Mouse (Mus musculus): ENCODE measurements around the gene Thy1.

Thy1 gene

DNA sequence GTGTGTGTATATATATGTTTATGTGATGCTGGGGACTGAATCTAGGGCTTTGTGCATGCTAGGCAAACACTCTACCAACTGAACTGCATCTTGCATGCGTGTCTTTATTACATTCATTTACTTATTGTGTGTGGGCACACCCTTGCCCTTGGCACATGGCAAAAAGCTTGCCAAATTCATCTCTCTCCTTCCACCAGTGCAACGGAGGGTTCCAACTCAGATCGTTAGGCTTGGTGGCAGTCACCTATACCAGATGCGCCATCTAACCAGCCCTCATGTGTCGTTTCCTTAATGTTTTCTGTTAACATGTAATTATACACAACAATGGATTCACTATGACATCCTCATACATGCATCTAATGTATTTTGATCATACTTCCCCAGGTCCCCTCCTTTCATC, 39.1 kb downstream of the Thy1 start:
- no peak for DNase-seq (ENCODE audit: low spot score in 2 of 2)

DNA sequence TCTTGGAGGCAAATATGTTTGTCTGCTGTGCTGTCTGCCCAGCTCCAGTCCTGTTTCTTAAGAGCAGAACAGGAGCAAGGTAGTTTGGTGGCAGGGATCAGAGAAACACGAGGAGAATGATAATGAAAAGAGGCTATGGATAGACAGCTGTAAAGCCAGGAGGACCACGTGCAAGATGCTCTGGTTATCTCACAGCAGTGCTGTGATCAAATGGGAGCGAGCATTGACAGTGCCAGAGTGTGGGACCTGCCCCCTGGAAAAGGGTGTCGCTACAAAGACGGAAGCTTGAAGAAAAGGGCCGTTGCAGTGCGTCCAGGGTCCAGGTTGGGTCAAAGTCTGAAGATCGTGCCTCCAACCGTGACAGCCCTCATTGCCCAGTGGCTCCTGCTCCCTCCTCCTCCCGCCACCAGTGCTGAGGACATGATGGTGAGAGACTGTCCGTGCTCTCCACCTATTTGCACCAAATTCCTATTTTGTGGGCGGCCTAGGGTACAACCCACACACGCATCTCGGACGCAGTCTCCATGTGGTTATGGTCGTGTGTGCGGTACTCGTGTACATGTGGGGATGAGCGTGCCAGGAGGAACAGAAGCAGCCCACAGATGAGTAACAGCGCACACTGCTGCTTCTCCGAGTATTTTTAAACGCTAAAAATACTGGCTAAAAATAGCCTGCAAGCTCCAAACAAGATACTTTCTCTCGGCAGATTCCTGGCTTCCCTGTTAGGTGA, 40.4 kb downstream of the Thy1 start:
- peak; percentile 77 to 88 for DNase-seq (ENCODE audit: low spot score in 2 of 2)

DNA sequence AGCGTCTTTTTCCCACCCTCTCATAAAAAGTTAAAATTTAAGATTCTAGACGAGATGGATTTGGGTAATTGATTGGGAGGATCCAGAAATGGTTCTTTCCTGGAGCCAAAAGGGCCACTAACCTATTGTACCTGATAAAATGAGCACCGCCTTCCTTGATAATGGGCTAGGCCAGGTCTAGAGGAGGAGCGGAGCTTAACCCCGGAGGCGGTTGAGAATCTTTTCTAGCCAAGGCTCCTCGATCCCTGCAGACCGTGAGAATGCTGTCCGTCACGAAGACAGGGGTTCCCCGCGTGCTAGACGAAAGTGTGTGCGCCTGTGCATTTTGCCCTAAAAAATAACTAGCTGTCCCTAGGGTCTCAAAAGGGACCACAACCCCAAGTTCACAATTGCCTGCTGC, 41.1 kb downstream of the Thy1 start:
- DNase-seq (ENCODE audit: low spot score in 2 of 2), result no peak

DNA sequence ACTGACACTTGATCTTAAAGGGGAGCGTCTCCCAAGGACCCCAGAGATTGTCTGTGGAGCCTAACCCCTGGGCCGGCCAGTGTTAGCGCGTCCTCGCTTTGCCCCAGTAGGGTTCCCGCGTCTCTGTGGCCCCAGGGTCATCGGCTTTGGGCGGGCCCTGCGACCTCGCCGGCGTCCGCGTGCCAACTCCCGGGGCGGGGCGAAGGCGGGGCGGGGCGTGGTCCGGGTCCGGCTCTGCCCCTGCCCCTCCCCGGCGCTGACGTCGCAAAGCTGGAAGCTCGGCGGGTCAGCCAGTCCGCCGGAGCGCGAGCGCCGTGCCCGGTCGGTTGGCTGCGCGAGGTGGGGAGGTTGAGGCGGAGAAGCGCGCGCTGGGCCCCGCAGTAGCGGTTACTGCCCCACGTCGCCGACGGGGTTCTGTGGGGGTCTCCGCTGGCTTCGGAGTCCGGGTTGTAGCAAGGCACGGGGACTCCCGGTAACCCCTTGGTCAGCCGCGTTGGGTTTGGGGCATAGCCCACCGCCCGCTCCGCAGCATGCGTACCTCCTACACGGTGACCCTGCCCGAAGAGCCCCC, 41.6 kb downstream of the Thy1 start:
- peak; percentile 87 to 88 for DNase-seq (ENCODE audit: low spot score in 2 of 2)

DNA sequence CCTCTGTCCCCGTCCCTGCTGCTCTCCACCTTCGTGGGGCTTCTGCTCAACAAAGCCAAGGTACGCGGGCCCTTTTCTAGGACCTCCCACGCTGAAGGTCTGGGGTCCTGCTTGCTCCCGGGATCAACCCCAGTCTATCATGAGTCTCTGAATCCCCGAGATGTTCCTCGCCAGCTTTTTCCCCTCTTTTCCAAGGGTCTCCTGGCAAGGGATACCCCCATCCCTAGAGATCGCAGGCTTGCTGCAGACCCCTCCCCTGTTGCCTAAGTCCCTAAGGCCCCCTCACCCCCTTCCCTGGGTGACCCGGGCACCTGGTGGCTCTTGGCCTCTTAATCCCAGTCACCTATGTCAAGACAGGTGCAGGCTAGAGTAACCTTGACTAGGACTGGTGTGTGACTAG, 42.1 kb downstream of the Thy1 start:
- DNase-seq (ENCODE audit: low spot score in 2 of 2), result no peak

DNA sequence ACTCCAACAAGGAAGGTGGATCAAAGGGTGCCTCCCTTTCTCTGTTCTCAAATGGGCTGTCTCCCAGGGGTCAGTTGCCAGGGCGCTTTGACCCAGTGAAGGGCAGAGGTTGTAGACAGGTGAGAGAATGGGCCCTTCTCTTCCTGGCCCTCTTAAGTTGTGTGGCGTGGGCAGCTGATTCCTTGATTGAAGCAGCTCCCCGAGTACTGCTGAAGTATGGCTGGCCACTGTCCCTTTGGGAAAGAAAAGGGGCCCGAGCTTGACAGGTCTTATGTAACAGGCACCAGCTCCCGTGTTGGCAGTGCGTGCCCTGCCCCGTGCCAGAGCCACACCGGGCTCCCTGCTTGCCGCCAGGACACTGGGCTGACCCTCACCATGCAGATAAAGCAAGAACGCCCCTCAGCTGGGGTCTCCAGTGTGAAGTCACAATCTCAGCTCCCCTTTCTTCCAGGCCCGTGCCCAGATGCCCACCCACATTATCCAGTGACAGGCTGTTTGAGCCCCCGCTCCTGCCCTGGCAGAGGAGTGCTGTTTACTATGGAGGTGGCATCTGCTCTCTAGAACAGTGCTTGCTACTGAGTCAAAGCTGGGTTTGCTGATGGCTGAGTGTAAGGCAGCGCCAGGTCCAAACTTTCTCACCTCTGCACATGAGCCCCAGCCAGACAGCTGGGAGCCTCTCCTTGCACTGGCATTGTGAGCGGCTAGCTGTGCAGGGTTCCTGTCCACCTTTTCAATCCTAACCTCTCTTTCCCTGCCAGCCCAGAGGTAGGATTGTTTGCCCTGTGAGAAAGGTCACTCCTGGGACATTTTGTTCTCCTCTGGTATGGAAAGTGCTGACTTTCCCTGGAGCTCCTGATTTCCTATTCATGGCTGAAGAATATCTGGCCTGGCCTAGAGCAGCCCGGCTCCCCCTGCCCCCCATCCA, 42.8 kb downstream of the Thy1 start:
- peak; percentile 64 to 76 for DNase-seq (ENCODE audit: low spot score in 2 of 2)

DNA sequence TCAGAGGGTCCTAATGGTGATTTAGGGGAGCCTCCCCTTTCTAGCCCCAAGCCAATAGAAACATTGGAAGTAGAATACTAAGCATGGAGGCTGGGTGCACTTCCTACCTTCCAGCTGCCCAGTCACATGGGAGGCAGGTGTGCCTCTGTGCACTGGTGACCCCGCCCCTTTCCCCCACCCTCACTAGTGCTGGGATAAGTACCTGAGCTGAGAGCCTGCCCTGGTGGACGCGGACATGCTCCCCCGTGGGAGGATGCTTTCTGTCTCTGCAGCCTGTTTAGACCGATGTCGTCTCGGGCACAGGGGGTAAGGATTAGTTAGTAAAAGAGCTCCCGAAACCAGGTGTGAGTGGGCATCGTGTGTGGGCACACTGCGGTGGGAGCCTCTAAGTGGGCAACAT, 43.8 kb downstream of the Thy1 start:
- DNase-seq (ENCODE audit: low spot score in 2 of 2), result no peak

DNA sequence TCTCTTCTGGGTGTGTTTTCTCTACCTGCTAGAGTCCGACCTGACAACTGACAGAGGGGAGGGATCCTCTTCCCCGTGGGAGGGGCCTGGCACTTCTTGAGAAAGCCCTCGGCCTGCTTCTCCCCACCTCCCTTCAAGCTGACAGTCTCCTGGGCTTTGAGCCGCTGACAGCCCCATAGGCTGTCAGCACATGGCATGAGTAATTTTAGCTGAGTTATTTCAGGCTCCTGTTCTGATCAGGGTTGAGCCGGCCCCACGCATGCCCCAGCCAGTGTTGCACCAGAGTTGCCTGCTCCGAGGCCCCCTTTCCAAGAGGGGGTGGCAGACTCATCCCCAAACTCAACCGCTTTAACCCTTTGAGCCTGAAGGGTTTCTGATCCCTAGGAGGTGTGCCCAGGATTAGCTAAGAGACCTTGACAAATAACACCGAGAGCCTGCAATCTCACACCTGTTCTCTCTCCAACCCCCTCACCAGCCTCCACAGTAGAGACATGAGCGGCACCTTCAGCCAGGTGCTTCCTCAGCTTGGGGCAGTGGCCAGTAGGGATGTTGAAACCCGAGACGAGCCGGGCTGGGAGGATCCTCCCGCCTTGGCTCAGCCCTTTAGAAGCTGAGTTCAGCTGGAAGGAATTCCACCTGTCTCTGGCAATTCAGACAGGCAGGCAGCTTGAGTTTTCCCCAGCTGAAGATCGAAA, 44.7 kb downstream of the Thy1 start:
- DNase-seq (ENCODE audit: low spot score in 2 of 2), result peak; percentile 73 to 77

DNA sequence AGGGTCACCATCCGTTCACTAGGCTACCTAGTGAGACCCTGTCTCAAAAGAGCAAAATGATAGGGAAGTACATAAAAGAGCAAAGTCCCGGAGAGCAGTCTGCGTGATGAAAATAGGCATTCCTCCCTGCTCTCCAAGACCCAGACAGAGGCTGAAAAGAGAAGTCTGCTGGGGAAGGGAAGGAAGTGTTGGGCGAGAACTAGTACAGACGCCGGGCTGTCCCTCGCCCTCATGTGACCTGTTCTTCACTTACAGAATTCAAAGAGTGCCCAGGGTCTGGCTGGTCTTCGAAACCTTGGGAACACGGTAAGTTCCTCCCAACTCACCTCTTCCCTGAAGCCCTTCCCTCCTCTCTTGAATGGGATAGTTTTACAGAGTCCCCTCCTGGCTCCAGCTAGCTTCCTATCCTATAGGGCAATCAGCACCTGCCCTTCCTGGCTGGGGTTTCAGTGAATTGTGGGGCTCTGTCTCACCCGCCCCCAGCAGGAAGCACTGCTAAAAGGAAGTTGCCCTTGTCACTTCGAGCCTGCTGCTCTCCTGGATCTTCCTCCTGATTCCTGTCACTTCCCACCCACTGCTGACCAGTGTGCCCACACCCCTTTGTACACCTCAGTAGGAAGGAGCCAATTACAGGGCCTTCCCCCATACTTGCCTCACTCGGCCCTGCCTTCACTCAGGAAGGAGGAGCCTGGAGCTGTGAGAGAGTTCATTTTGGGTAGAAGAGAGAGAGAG, 45.9 kb downstream of the Thy1 start:
- DNase-seq (ENCODE audit: low spot score in 2 of 2), result no peak

DNA sequence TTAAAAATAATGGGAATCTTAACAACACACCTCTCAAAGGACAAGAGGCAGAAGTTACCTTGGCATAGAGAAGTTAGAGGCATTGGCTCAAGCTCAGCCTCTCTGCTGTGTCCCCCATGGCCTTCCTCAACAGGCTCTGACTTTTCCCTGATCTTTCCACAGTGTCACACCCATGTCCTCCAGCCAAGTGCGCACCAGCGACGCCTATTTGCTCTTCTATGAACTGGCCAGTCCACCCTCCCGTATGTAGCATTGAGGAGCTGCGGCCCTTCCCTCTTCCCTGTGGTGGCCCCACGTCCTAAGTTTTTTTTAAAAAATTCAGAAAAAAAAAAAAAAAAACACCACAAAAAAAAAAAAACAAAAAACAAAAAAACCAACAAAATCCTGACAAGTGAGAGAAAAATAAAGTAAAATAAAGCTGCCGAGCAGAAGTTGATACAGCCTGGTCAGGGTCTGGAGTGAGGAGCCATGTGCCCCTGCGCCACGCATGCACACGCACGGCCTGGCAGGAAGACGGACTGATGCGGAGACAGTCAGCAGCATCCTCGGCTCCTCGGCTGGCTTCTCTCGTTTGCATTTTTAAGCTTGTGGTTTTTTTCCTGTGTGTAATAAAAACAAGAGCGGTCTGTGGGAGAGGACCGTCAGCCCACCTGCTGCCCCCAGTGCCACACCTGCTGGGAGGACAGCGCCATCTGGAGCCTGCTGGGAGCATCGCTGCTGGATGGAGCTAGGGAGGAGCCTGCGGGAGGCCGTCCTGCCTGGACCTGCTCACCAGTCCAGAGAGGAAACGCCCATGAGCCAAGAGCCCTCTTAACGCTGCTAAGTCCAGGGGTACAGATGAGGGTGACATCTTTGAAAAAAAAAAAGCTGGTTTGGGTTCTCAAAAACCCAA, 50.7 kb downstream of the Thy1 start:
- DNase-seq (ENCODE audit: low spot score in 2 of 2), result peak; percentile 75 to 80

DNA sequence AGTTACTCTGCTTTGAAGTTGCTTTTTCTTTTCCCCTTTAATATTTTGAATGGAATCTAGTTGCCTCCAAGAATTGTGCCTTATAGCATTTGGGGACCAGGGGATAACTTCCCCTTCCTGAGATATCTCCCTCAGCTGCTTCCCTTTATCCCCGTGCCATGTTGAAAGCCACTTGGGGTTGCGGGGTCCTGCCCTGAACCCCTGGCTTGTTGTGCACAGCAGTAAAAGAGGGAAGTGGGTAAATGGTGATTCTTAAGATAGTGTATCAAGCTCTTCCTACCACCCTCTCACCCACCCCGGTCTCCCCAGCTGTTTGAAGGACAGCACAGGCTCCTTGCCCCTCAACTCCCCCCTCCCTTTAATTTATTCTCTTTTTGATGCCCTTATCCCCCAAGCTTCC, 51.6 kb downstream of the Thy1 start:
- DNase-seq (ENCODE audit: low spot score in 2 of 2), result no peak

DNA sequence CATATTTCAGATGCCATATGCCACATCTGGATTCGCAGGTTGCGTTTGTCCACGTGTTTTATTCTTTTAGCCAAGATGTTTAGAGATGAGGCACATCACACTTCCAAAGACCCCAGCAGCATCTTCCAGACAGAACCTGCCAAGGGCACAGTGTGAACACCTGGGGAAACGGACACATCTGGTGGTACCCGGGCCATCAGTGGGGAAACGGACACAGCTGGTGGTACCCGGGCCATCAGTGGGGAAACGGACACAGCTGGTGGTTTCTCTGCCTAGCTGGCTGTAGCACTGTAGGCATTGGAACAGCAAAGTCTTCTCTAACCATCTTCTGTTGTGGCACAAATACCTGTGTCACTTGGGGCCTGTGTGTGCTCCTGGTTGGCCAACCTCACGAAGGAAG, 52.6 kb downstream of the Thy1 start:
- DNase-seq (ENCODE audit: low spot score in 2 of 2), result no peak

DNA sequence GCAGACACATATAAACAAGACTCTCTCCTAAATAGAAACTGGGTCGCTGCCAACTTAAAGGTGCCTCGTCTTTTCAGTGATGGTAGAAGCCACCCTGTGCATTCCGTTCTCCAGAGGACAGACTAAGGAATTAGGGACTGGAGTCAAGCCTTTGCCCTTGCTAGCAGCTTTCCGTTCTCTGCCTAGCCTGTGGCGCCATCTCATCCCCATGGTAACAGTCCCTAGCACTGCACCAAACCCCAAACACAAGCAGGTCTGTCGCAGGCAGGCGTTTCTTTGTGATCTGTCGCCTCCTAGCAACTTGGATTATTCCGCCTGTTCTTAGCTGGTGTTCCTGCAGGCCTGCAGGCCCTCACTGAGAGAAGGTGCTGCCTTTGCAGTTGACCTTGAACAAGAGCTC, 53.4 kb downstream of the Thy1 start:
- no peak for DNase-seq (ENCODE audit: low spot score in 2 of 2)

All from right cerebral cortex, postnatal 36 days (tissue).